Mouse (Mus musculus): Measurements from ENCODE around the gene Herpud1. TPM values are rescaled to one million over a fixed set of nuclear protein-coding genes. Genes with fewer than 3 reads are reported as not detected.

Gene Herpud1
- polyA plus RNA-seq, 1 experiment from 2014 or later, result 62.4 TPM

GRCm38 (mm10) chr8:94389531-94389930, 3.3 kb downstream of the Herpud1 start:
- Histone ChIP-seq H3K36me3 (ENCODE audit: control insufficient read depth, insufficient read depth, low read length) (peaks cover 20% of the 10 kb centered on the region), H3K4me3 (ENCODE audit: low read depth, low read length) (no peak overlapping the region), H3K4me1 (ENCODE audit: control insufficient read depth, insufficient read depth, low read length) (peaks cover 3% of the 10 kb centered on the region; the same call in 1 of the 2 replicates), H3K4me2 (ENCODE audit: low read depth, severe bottlenecking) (no peak overlapping the region), H3K27me3 (ENCODE audit: control insufficient read depth, insufficient read depth, low read length) (no peaks in the 10 kb centered on the region), H3K27ac (replicated peaks; ENCODE audit: low read depth, low read length) (no peak overlapping the region), H3K9me3 (ENCODE audit: control insufficient read depth, low read length) (no peaks in the 10 kb centered on the region), H3K9ac (ENCODE audit: low read length) (no peak overlapping the region)
- DNase-seq (ENCODE audit: low spot score) (no peak), ATAC-seq (ENCODE audit: insufficient number of reproducible peaks, low FRiP score, low TSS enrichment, low read depth) (no peak)
- WGBS, result 95% methylated on average over 6 of the region's 6 CpGs

- DNase-seq (ENCODE audit: low spot score), result no peak
- Histone ChIP-seq H3K9ac (ENCODE audit: low read length) (no peak overlapping the region), H3K4me3 (ENCODE audit: low read depth, low read length) (no peak overlapping the region), H3K9me3 (ENCODE audit: control insufficient read depth, low read length) (no peaks in the 10 kb centered on the region), H3K27ac (replicated peaks; ENCODE audit: low read depth, low read length) (no peak overlapping the region), H3K36me3 (ENCODE audit: control insufficient read depth, insufficient read depth, low read length) (peaks cover 23% of the 10 kb centered on the region), H3K27me3 (ENCODE audit: control insufficient read depth, insufficient read depth, low read length) (no peaks in the 10 kb centered on the region), H3K4me1 (ENCODE audit: control insufficient read depth, insufficient read depth, low read length) (peaks cover 3% of the 10 kb centered on the region; the same call in 1 of the 2 replicates), H3K4me2 (ENCODE audit: low read depth, severe bottlenecking) (no peak overlapping the region)
- no peak for ATAC-seq (ENCODE audit: insufficient number of reproducible peaks, low FRiP score, low TSS enrichment, low read depth)
- 90% methylated on average over 6 of the region's 6 CpGs for WGBS
Measured at GRCm38 (mm10) chr8:94390429-94390828, 4.2 kb downstream of the Herpud1 start.

- no peaks in the 10 kb centered on the region for H3K27me3 ChIP-seq (ENCODE audit: control insufficient read depth, insufficient read depth, low read length)
- H3K9me3 ChIP-seq (ENCODE audit: control insufficient read depth, low read length), result no peaks in the 10 kb centered on the region
- no peak overlapping the region for H3K9ac ChIP-seq (ENCODE audit: low read length)
- no peak overlapping the region for H3K4me3 ChIP-seq (ENCODE audit: low read depth, low read length)
- no peak overlapping the region for H3K4me2 ChIP-seq (ENCODE audit: low read depth, severe bottlenecking)
- WGBS, result 94% methylated on average over 8 of the region's 8 CpGs
- H3K4me1 ChIP-seq (ENCODE audit: control insufficient read depth, insufficient read depth, low read length), result no peaks in the 10 kb centered on the region
- peaks cover 23% of the 10 kb centered on the region for H3K36me3 ChIP-seq (ENCODE audit: control insufficient read depth, insufficient read depth, low read length)
- ATAC-seq (ENCODE audit: insufficient number of reproducible peaks, low FRiP score, low TSS enrichment, low read depth) (no peak), DNase-seq (ENCODE audit: low spot score) (no peak)
- no peak overlapping the region for H3K27ac ChIP-seq (replicated peaks; ENCODE audit: low read depth, low read length)
Measured at GRCm38 (mm10) chr8:94390910-94391309, 4.7 kb downstream of the Herpud1 start.

- ATAC-seq (ENCODE audit: insufficient number of reproducible peaks, low FRiP score, low TSS enrichment, low read depth) (no peak), DNase-seq (ENCODE audit: low spot score) (peak; percentile 48)
- H3K36me3 ChIP-seq (ENCODE audit: control insufficient read depth, insufficient read depth, low read length), result peaks cover 23% of the 10 kb centered on the region
- H3K9me3 ChIP-seq (ENCODE audit: control insufficient read depth, low read length), result no peaks in the 10 kb centered on the region
- H3K9ac ChIP-seq (ENCODE audit: low read length), result no peak overlapping the region
- WGBS, result 83% methylated on average over 12 of the region's 12 CpGs
- no peaks in the 10 kb centered on the region for H3K27me3 ChIP-seq (ENCODE audit: control insufficient read depth, insufficient read depth, low read length)
- H3K4me3 ChIP-seq (ENCODE audit: low read depth, low read length), result no peak overlapping the region
- H3K27ac ChIP-seq (replicated peaks; ENCODE audit: low read depth, low read length), result no peak overlapping the region
- no peaks in the 10 kb centered on the region for H3K4me1 ChIP-seq (ENCODE audit: control insufficient read depth, insufficient read depth, low read length)
- H3K4me2 ChIP-seq (ENCODE audit: low read depth, severe bottlenecking), result no peak overlapping the region
Measured at GRCm38 (mm10) chr8:94392147-94392546, 5.9 kb downstream of the Herpud1 start.

- 88% methylated on average over 6 of the region's 6 CpGs for WGBS
- Histone ChIP-seq H3K27me3 (ENCODE audit: control insufficient read depth, insufficient read depth, low read length) (no peaks in the 10 kb centered on the region), H3K27ac (replicated peaks; ENCODE audit: low read depth, low read length) (no peak overlapping the region), H3K4me2 (ENCODE audit: low read depth, severe bottlenecking) (no peak overlapping the region), H3K9ac (ENCODE audit: low read length) (no peak overlapping the region), H3K4me3 (ENCODE audit: low read depth, low read length) (no peak overlapping the region), H3K9me3 (ENCODE audit: control insufficient read depth, low read length) (no peaks in the 10 kb centered on the region), H3K36me3 (ENCODE audit: control insufficient read depth, insufficient read depth, low read length) (peaks cover 23% of the 10 kb centered on the region), H3K4me1 (ENCODE audit: control insufficient read depth, insufficient read depth, low read length) (no peaks in the 10 kb centered on the region)
- DNase-seq (ENCODE audit: low spot score) (no peak), ATAC-seq (ENCODE audit: insufficient number of reproducible peaks, low FRiP score, low TSS enrichment, low read depth) (no peak)
Measured at GRCm38 (mm10) chr8:94392648-94393047, 6.4 kb downstream of the Herpud1 start.

- Histone ChIP-seq H3K36me3 (ENCODE audit: control insufficient read depth, insufficient read depth, low read length) (peaks cover 14% of the 10 kb centered on the region), H3K27me3 (ENCODE audit: control insufficient read depth, insufficient read depth, low read length) (no peaks in the 10 kb centered on the region), H3K9ac (ENCODE audit: low read length) (no peak overlapping the region), H3K4me3 (ENCODE audit: low read depth, low read length) (no peak overlapping the region), H3K4me2 (ENCODE audit: low read depth, severe bottlenecking) (no peak overlapping the region), H3K27ac (replicated peaks; ENCODE audit: low read depth, low read length) (no peak overlapping the region), H3K9me3 (ENCODE audit: control insufficient read depth, low read length) (no peaks in the 10 kb centered on the region), H3K4me1 (ENCODE audit: control insufficient read depth, insufficient read depth, low read length) (no peaks in the 10 kb centered on the region)
- WGBS, result 87% methylated on average over 6 of the region's 6 CpGs
- DNase-seq (ENCODE audit: low spot score) (no peak), ATAC-seq (ENCODE audit: insufficient number of reproducible peaks, low FRiP score, low TSS enrichment, low read depth) (no peak)
Measured at GRCm38 (mm10) chr8:94395851-94396540, 9.8 kb downstream of the Herpud1 start.

- Histone ChIP-seq H3K4me1 (ENCODE audit: control insufficient read depth, insufficient read depth, low read length) (no peaks in the 10 kb centered on the region), H3K27ac (replicated peaks; ENCODE audit: low read depth, low read length) (no peak overlapping the region), H3K36me3 (ENCODE audit: control insufficient read depth, insufficient read depth, low read length) (peaks cover 6% of the 10 kb centered on the region; the same call in 1 of the 2 replicates), H3K9me3 (ENCODE audit: control insufficient read depth, low read length) (no peaks in the 10 kb centered on the region), H3K4me3 (ENCODE audit: low read depth, low read length) (no peak overlapping the region), H3K27me3 (ENCODE audit: control insufficient read depth, insufficient read depth, low read length) (no peaks in the 10 kb centered on the region), H3K9ac (ENCODE audit: low read length) (no peak overlapping the region), H3K4me2 (ENCODE audit: low read depth, severe bottlenecking) (no peak overlapping the region)
- WGBS, result 66% methylated on average over 11 of the region's 11 CpGs
- ATAC-seq (ENCODE audit: insufficient number of reproducible peaks, low FRiP score, low TSS enrichment, low read depth) (no peak), DNase-seq (ENCODE audit: low spot score) (peak; percentile 61)
Measured at GRCm38 (mm10) chr8:94396964-94397657, 10.9 kb downstream of the Herpud1 start.

GRCm38 (mm10) chr8:94398587-94398986, 12.3 kb downstream of the Herpud1 start:
- H3K4me1 ChIP-seq (ENCODE audit: control insufficient read depth, insufficient read depth, low read length), result no peaks in the 10 kb centered on the region
- no peak for ATAC-seq (ENCODE audit: insufficient number of reproducible peaks, low FRiP score, low TSS enrichment, low read depth)

More at GRCm38 (mm10) chr8:94398587-94398986, 12.3 kb downstream of the Herpud1 start:
- Histone ChIP-seq H3K4me2 (ENCODE audit: low read depth, severe bottlenecking) (no peak overlapping the region), H3K9ac (ENCODE audit: low read length) (no peak overlapping the region), H3K27me3 (ENCODE audit: control insufficient read depth, insufficient read depth, low read length) (no peaks in the 10 kb centered on the region), H3K27ac (replicated peaks; ENCODE audit: low read depth, low read length) (no peak overlapping the region), H3K4me3 (ENCODE audit: low read depth, low read length) (no peak overlapping the region), H3K36me3 (ENCODE audit: control insufficient read depth, insufficient read depth, low read length) (peaks cover 3% of the 10 kb centered on the region; the same call in 1 of the 2 replicates), H3K9me3 (ENCODE audit: control insufficient read depth, low read length) (no peaks in the 10 kb centered on the region)
- DNase-seq (ENCODE audit: low spot score), result no peak
- 84% methylated on average over 6 of the region's 6 CpGs for WGBS

Data from limb, embryonic 11.5 days (tissue).